Mouse (Mus musculus): Measurements from ENCODE around the gene Gpx1. TPM values are rescaled to one million over a fixed set of nuclear protein-coding genes. Genes with fewer than 3 reads are reported as not detected.

Gene Gpx1
- total RNA-seq, 2 experiments from 2014 or later = 2,180 to 2,684 TPM

- ATAC-seq (replicated peaks; ENCODE audit: poor library complexity, severe bottlenecking) = no peak
Observed at GRCm38 (mm10) chr9:108389220-108389619, 50.5 kb downstream of the Gpx1 start.

Other genes with a start within 250 kb of the Gpx1 start
- gene Apeh, start 244.3 kb upstream of the Gpx1 start, total RNA-seq (2014; fragmentation: Nextera tagmentation) = 72.6 and 79.0 TPM in 2 replicates
- 75.8 and 83.2 TPM in 2 replicates for gene Apeh, start 244.3 kb upstream of the Gpx1 start, total RNA-seq (2017)
- gene Bsn, start 148.5 kb upstream of the Gpx1 start, total RNA-seq (2014; fragmentation: Nextera tagmentation) = 6.2 and 9.0 TPM in 2 replicates
- gene Bsn, start 148.5 kb upstream of the Gpx1 start, total RNA-seq (2017) = 3.2 and 3.7 TPM in 2 replicates
- 12.5 and 20.8 TPM in 2 replicates for gene Dag1, start 74.9 kb upstream of the Gpx1 start, total RNA-seq (2014; fragmentation: Nextera tagmentation)
- 3.3 and 4.6 TPM in 2 replicates for gene Dag1, start 74.9 kb upstream of the Gpx1 start, total RNA-seq (2017)
- gene Nicn1, start 48.5 kb upstream of the Gpx1 start, total RNA-seq (2014; fragmentation: Nextera tagmentation) = 8.7 and 9.8 TPM in 2 replicates
- gene Nicn1, start 48.5 kb upstream of the Gpx1 start, total RNA-seq (2017) = 5.2 and 10.7 TPM in 2 replicates
- gene Amt, start 42.0 kb upstream of the Gpx1 start, total RNA-seq (2014; fragmentation: Nextera tagmentation) = 0.19 and 0.70 TPM in 2 replicates
- gene Amt, start 42.0 kb upstream of the Gpx1 start, total RNA-seq (2017) = 1.8 TPM in 1 of 2 replicates, not detected in the other
- gene Rhoa, start 32.8 kb upstream of the Gpx1 start, total RNA-seq (2014; fragmentation: Nextera tagmentation) = 256 and 296 TPM in 2 replicates
- gene Rhoa, start 32.8 kb upstream of the Gpx1 start, total RNA-seq (2017) = 242 and 247 TPM in 2 replicates
- gene Tcta, start 32.7 kb upstream of the Gpx1 start, total RNA-seq (2014; fragmentation: Nextera tagmentation) = 13.7 and 16.6 TPM in 2 replicates
- gene Tcta, start 32.7 kb upstream of the Gpx1 start, total RNA-seq (2017) = 4.1 and 6.7 TPM in 2 replicates
- gene Usp4, start 8.9 kb downstream of the Gpx1 start, total RNA-seq (2014; fragmentation: Nextera tagmentation) = 78.5 and 89.4 TPM in 2 replicates
- gene Usp4, start 8.9 kb downstream of the Gpx1 start, total RNA-seq (2017) = 62.7 and 75.5 TPM in 2 replicates
- 1.6 TPM in 1 of 2 replicates, not detected in the other for gene 1700102P08Rik, start 53.9 kb downstream of the Gpx1 start, total RNA-seq (2014; fragmentation: Nextera tagmentation)
- 0.43 TPM in 1 of 2 replicates, not detected in the other for gene 1700102P08Rik, start 53.9 kb downstream of the Gpx1 start, total RNA-seq (2017)
- not detected in 2 replicates for gene Ccdc36, start 89.6 kb downstream of the Gpx1 start, total RNA-seq (2014; fragmentation: Nextera tagmentation)
- 0.72 and 0.90 TPM in 2 replicates for gene Ccdc36, start 89.6 kb downstream of the Gpx1 start, total RNA-seq (2017)
- not detected in 2 replicates for gene BC048562, start 97.6 kb downstream of the Gpx1 start, total RNA-seq (2014; fragmentation: Nextera tagmentation)
- gene BC048562, start 97.6 kb downstream of the Gpx1 start, total RNA-seq (2017) = not detected in 2 replicates
- 22.2 and 23.5 TPM in 2 replicates for gene Ccdc71, start 121.6 kb downstream of the Gpx1 start, total RNA-seq (2014; fragmentation: Nextera tagmentation)
- 13.2 and 17.9 TPM in 2 replicates for gene Ccdc71, start 121.6 kb downstream of the Gpx1 start, total RNA-seq (2017)
- 0.56 TPM in 1 of 2 replicates, not detected in the other for gene Klhdc8b, start 122.7 kb downstream of the Gpx1 start, total RNA-seq (2014; fragmentation: Nextera tagmentation)
- gene Klhdc8b, start 122.7 kb downstream of the Gpx1 start, total RNA-seq (2017) = 1.2 and 5.5 TPM in 2 replicates
- gene Lamb2, start 140.8 kb downstream of the Gpx1 start, total RNA-seq (2014; fragmentation: Nextera tagmentation) = 0.38 TPM in 1 of 2 replicates, not detected in the other
- 0.05 and 0.09 TPM in 2 replicates for gene Lamb2, start 140.8 kb downstream of the Gpx1 start, total RNA-seq (2017)
- gene Usp19, start 151.7 kb downstream of the Gpx1 start, total RNA-seq (2014; fragmentation: Nextera tagmentation) = 80.9 and 90.2 TPM in 2 replicates
- 32.3 and 34.9 TPM in 2 replicates for gene Usp19, start 151.7 kb downstream of the Gpx1 start, total RNA-seq (2017)
- 252 and 261 TPM in 2 replicates for gene Qars, start 168.8 kb downstream of the Gpx1 start, total RNA-seq (2014; fragmentation: Nextera tagmentation)
- 144 and 181 TPM in 2 replicates for gene Qars, start 168.8 kb downstream of the Gpx1 start, total RNA-seq (2017)
- 131 and 140 TPM in 2 replicates for gene Qrich1, start 177.9 kb downstream of the Gpx1 start, total RNA-seq (2014; fragmentation: Nextera tagmentation)
- gene Qrich1, start 177.9 kb downstream of the Gpx1 start, total RNA-seq (2017) = 119 and 145 TPM in 2 replicates
- gene Impdh2, start 221.4 kb downstream of the Gpx1 start, total RNA-seq (2014; fragmentation: Nextera tagmentation) = 294 and 388 TPM in 2 replicates
- gene Impdh2, start 221.4 kb downstream of the Gpx1 start, total RNA-seq (2017) = 284 and 334 TPM in 2 replicates
- 39.4 and 44.0 TPM in 2 replicates for gene Ndufaf3, start 228.5 kb downstream of the Gpx1 start, total RNA-seq (2014; fragmentation: Nextera tagmentation)
- gene Ndufaf3, start 228.5 kb downstream of the Gpx1 start, total RNA-seq (2017) = 17.3 and 17.8 TPM in 2 replicates
- 91.3 and 111 TPM in 2 replicates for gene Dalrd3, start 231.0 kb downstream of the Gpx1 start, total RNA-seq (2014; fragmentation: Nextera tagmentation)
- gene Dalrd3, start 231.0 kb downstream of the Gpx1 start, total RNA-seq (2017) = 38.1 and 45.2 TPM in 2 replicates
- gene Wdr6, start 239.8 kb downstream of the Gpx1 start, total RNA-seq (2014; fragmentation: Nextera tagmentation) = 18.1 and 19.3 TPM in 2 replicates
- 14.7 and 18.0 TPM in 2 replicates for gene Wdr6, start 239.8 kb downstream of the Gpx1 start, total RNA-seq (2017)